Mouse (Mus musculus) midbrain, embryonic 11.5 days (tissue): ENCODE measurements around the gene Hist1h2ad. TPM values are rescaled to one million over a fixed set of nuclear protein-coding genes. Genes with fewer than 3 reads are reported as not detected.
A peak's percentile ranks its signal among the peaks of the same experiment; 100 is the strongest.

Experiments used
- ATAC-seq: fragments of 200-750 bp; cut with Nextera tagmentation; 2 replicates; pipeline ENCODE4 v1.8.0; 2017; ENCODE audit warnings: moderate TSS enrichment, moderate library complexity; ENCODE audit not compliant: low FRiP score
- DNase-seq: peaks from one replicate; pipeline ENCODE4 v3.0.0; 2015; ENCODE audit warnings: low spot score; ENCODE audit errors: missing footprints
- H3K27ac ChIP-seq: fragments of 300-500 bp; sonication (generic); 2 replicates; pipeline ENCODE4 v1.5.1; 2014; ENCODE audit warnings: low read depth, low read length
- H3K27me3 ChIP-seq: fragments of 300-500 bp; sonication (generic); 2 replicates; pipeline ENCODE4 v1.6.1; 2014; ENCODE audit warnings: mild to moderate bottlenecking, low read length, moderate library complexity, mixed read lengths; ENCODE audit not compliant: control insufficient read depth, insufficient read depth
- H3K36me3 ChIP-seq: fragments of 300-500 bp; sonication (generic); 2 replicates; pipeline ENCODE4 v1.6.1; 2014; ENCODE audit warnings: mild to moderate bottlenecking, low read length, moderate library complexity, mixed read lengths; ENCODE audit not compliant: control insufficient read depth, insufficient read depth
- H3K4me1 ChIP-seq: fragments of 300-500 bp; sonication (generic); 2 replicates; pipeline ENCODE4 v1.6.1; 2014; ENCODE audit warnings: low read length; ENCODE audit not compliant: control insufficient read depth, insufficient read depth
- H3K4me2 ChIP-seq: fragments of 300-500 bp; sonication (generic); 2 replicates; pipeline ENCODE4 v1.6.1; 2014; ENCODE audit warnings: mild to moderate bottlenecking, moderate library complexity
- H3K4me3 ChIP-seq: fragments of 300-500 bp; sonication (generic); 2 replicates; pipeline ENCODE4 v1.5.1; 2014; ENCODE audit warnings: low read depth, low read length
- H3K9ac ChIP-seq: fragments of 300-500 bp; sonication (generic); 2 replicates; pipeline ENCODE4 v1.6.1; 2014; ENCODE audit warnings: low read length
- H3K9me3 ChIP-seq: fragments of 300-500 bp; sonication (generic); 2 replicates; pipeline ENCODE4 v1.6.1; 2016; ENCODE audit warnings: low read length; ENCODE audit not compliant: control insufficient read depth
- WGBS: fragments of 180-500 bp; shearing (Covaris S2); extraction: QIAGEN DNeasy Blood & Tissue Kit; methylation state at CpG from one replicate; pipeline ENCODE4 v1.1.7; 2014; 5-methylcytosine and 5-hydroxymethylcytosine counted together
- polyA plus RNA-seq: library from polyadenylated mRNA; unstranded; fragments of >200 nt; fragmentation: Nextera tagmentation; extraction: Ambion mirVana; gene quantifications from 2 replicates; pipeline ENCODE4 v1.2.1, GENCODE M21; 2014

Hist1h2ad gene
- polyA plus RNA-seq, 1 experiment from 2014 or later = 1.9 TPM

DNA sequence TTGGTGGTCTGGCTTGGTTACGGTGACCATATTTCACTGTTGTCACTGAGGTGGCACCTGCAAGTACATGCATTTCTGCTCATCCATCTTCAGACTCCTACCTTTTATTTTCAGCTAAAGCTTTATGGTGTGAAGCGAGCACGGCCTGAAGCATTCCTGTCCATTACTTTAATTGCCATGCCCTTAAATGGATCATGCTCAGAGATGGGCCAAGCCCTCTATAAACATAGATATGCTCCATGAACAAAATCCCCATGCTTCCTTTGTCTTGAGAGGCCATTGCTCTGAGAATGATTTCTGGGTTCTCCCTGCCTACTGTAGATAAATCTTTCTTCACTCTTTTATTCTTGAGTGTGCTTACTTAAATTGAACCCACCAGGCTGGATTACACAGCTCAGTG is 30.3 kb downstream of the Hist1h2ad start:
- DNase-seq = no peak
- Histone ChIP-seq H3K4me3 (no peak overlapping the region), H3K27me3 (no peaks in the 10 kb centered on the region), H3K9ac (no peak overlapping the region), H3K4me1 (no peaks in the 10 kb centered on the region), H3K9me3 (no peaks in the 10 kb centered on the region), H3K36me3 (no peaks in the 10 kb centered on the region), H3K27ac (no peak overlapping the region), H3K4me2 (no peak overlapping the region)
- no peak for ATAC-seq
- WGBS = 93% methylated on average over 3 of the region's 3 CpGs

DNA sequence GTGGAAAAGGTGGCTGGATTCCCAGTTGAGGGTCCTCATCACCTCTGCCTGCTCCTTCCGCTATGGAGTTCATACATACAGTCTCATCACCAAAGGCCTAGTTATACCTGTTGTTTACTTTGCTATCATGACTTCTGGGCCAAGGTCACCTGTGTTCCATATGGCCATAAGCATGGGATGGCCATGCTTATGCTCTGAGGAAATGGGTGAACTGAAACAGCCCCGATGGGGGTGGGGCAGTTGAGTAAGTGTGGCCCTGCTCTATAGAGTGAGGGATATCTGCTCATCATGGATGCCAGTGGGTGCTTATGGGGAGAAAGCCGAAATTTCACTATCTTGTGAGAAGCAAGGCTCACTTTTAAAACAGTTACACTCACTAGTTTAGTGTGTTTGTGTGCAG is 30.9 kb downstream of the Hist1h2ad start:
- WGBS = 95% methylated on average over 3 of the region's 3 CpGs
- no peak for ATAC-seq
- H3K4me2 ChIP-seq = no peak overlapping the region
- H3K27ac ChIP-seq = no peak overlapping the region
- H3K9me3 ChIP-seq = no peaks in the 10 kb centered on the region
- no peaks in the 10 kb centered on the region for H3K27me3 ChIP-seq
- no peaks in the 10 kb centered on the region for H3K4me1 ChIP-seq
- H3K36me3 ChIP-seq = no peaks in the 10 kb centered on the region
- DNase-seq = no peak
- H3K4me3 ChIP-seq = no peak overlapping the region
- no peak overlapping the region for H3K9ac ChIP-seq

DNA sequence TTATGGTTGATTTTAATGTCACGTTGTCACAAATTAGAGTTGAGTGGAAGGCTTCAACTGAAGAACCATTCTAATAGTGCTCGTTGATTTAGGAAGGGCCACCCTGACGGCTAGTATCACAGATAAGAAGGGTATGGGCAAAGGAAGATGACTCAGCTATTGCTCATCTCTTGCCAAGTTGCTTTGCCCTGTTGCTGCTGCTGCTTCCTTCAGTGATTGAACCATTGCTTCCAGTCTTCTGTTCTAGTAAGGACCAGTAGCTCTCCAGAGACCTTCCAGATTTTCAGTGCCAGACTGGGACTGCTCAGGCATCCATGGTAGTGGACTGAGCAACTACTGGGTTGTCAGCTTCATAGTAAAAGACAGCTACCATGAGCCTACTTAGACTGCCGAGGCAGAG is 35.0 kb downstream of the Hist1h2ad start:
- WGBS = 89% methylated on average over 4 of the region's 4 CpGs
- Histone ChIP-seq H3K4me2 (no peak overlapping the region), H3K9ac (no peak overlapping the region), H3K36me3 (no peaks in the 10 kb centered on the region), H3K27me3 (no peaks in the 10 kb centered on the region), H3K27ac (no peak overlapping the region), H3K9me3 (no peaks in the 10 kb centered on the region), H3K4me3 (no peak overlapping the region), H3K4me1 (no peaks in the 10 kb centered on the region)
- no peak for ATAC-seq
- no peak for DNase-seq

DNA sequence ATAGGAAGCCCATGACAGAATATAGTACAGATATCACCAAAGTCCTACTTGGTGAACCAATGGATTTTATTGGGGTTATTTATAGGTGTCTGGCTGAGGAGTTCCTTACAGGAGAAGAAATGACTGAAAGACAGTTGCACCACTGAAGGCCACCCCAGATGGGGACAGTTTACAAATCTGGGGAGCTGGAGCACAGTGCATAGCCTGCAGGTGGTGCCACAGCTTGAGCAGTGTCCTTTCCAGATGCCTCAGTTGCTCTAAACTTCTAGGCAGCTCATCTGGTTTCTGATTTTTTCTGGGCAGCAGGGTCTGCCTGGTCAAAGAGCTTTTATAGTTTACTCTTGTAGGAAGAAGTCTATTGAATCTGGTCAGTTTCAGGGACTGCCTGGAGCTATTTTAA is 35.7 kb downstream of the Hist1h2ad start:
- no peak for DNase-seq
- Histone ChIP-seq H3K4me2 (no peak overlapping the region), H3K27me3 (no peaks in the 10 kb centered on the region), H3K4me3 (no peak overlapping the region), H3K27ac (no peak overlapping the region), H3K9ac (no peak overlapping the region), H3K36me3 (no peaks in the 10 kb centered on the region), H3K9me3 (no peaks in the 10 kb centered on the region), H3K4me1 (no peaks in the 10 kb centered on the region)
- ATAC-seq = no peak

DNA sequence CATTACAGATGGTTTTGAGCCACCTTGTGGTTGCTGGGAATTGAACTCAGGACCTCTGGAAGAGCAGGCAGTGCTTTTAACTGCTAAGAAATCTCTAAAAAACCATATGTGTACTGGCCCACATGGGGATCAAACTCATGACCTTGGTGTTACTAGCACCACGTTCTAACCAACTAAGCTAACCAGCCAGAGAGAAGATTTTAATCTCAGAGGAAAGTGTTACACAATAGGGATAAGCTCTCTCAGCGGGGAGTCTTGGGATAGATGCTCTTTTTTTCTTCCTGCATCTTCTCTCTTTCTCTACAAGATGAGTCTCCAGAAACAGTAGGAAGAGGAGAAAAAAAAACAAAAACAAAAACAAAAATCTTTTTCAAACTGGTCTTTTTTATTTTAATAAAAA is 36.2 kb downstream of the Hist1h2ad start:
- WGBS = 58% methylated on average over 2 of the region's 2 CpGs
- ATAC-seq (no peak), DNase-seq (no peak)

DNA sequence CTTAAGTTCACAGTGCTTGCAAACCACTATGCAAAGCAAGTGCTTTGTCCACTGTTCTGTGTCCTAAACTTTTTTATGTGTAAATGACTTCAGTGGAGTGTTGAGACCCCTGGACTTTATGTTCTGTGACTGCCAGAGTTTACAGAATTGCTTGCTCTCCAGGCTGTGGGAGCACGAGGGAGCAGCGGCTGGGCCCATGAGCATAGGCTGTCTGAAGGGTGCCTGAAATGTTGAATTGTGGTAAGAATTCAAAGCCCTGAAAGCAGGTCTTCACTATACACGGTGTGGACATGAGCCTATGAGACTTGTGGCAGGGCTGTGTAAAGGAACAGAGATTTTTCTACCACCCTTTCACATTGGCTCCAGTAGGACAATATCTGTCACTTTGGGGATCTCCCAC is 37.5 kb downstream of the Hist1h2ad start:
- Histone ChIP-seq H3K9me3 (no peaks in the 10 kb centered on the region), H3K4me3 (no peak overlapping the region), H3K36me3 (no peaks in the 10 kb centered on the region), H3K4me1 (no peaks in the 10 kb centered on the region), H3K4me2 (no peak overlapping the region), H3K27ac (no peak overlapping the region), H3K27me3 (no peaks in the 10 kb centered on the region), H3K9ac (no peak overlapping the region)
- ATAC-seq (no peak), DNase-seq (no peak)
- 85% methylated on average over 3 of the region's 3 CpGs for WGBS

More for the DNA sequence above, 36.2 kb downstream of the Hist1h2ad start:
- H3K4me2 ChIP-seq = no peak overlapping the region
- H3K4me1 ChIP-seq = no peaks in the 10 kb centered on the region
- no peak overlapping the region for H3K9ac ChIP-seq
- H3K4me3 ChIP-seq = no peak overlapping the region
- H3K27me3 ChIP-seq = no peaks in the 10 kb centered on the region
- no peaks in the 10 kb centered on the region for H3K9me3 ChIP-seq
- no peak overlapping the region for H3K27ac ChIP-seq
- H3K36me3 ChIP-seq = no peaks in the 10 kb centered on the region

DNA sequence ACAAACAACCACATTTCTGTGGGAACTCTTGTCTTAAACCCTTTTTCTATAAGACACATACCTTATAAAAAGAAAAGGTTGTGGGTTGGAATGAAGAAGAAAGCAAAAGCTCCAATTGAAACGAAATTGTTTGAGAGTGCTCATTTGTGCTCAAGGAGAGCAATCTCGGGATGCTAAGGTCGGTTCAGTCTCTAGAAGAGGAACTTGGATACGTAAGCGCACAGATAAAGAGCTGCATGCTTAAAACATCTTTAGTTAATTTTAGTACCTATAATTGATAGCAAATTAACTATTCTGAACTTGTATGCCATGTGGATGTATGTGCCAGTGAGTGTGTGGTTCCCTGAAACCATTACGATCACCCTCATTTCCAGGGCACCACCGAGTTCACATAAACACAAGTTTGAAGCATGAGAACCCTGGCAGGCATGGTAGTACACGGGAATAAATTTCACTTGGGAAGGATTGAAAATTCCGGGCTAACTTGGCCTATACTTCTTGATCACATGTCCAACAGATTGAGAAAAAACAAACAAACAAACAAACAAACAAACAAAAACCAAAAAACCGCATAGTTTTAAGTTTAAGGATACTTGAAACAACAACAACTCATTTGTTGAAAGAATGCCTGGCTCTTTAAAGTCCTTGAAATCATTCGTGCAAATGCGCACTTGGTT is 46.0 kb downstream of the Hist1h2ad start:
- no peaks in the 10 kb centered on the region for H3K9me3 ChIP-seq
- peak overlapping the region; percentile 93 for H3K27ac ChIP-seq
- H3K4me2 ChIP-seq = peak overlapping the region; percentile 81
- H3K36me3 ChIP-seq = no peaks in the 10 kb centered on the region
- DNase-seq (no peak), ATAC-seq (no peak)
- H3K27me3 ChIP-seq = no peaks in the 10 kb centered on the region
- peak overlapping the region; percentile 54 for H3K4me3 ChIP-seq
- WGBS = 56% methylated on average over 12 of the region's 12 CpGs
- peak overlapping the region; percentile 89 for H3K9ac ChIP-seq
- H3K4me1 ChIP-seq = peaks cover 8% of the 10 kb centered on the region; the same call in 1 of the 2 replicates

DNA sequence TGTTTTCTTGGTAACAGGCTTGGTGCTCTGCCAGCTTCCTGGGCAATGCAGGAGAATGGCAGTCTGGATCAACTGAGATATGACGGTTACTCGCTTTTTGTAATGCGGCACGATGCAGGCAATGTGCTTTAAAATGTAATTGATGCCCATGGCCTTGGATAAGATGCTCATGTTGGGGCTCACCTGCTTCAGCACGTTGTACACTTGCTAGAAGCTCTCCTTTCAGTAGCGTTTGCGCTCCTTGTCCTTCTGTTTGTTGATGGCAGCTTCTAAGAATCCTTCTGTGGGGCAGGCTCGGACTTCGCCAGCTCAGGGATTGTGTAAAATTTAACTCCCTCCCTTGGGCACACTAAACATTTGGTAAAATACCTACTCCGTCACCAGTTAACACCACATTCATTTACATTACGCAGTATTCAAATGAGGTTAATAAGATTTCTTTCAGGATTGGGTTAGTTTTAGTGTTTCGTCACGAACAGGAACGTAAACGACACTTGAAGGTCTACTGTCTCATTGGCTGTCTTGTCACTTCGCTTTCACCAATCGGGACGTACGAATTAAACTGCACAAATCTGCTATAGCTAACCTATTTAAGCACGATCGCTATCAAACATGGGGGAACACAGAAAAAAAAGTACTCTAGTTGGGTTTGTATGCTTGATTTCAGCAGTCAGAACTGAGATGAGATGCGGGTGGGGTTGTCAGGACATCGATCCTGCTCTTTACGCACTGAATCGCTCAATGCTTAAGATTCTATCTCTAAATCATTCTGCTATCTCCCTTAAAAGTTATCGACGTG is 46.8 kb downstream of the Hist1h2ad start, which contains the start of gene Hist1h2be:
Gene Hist1h2be (minus strand): TSS at position 392 of the 799 bp plus-strand sequence.
- under 1% methylated on average over 27 of the region's 27 CpGs for WGBS

DNA sequence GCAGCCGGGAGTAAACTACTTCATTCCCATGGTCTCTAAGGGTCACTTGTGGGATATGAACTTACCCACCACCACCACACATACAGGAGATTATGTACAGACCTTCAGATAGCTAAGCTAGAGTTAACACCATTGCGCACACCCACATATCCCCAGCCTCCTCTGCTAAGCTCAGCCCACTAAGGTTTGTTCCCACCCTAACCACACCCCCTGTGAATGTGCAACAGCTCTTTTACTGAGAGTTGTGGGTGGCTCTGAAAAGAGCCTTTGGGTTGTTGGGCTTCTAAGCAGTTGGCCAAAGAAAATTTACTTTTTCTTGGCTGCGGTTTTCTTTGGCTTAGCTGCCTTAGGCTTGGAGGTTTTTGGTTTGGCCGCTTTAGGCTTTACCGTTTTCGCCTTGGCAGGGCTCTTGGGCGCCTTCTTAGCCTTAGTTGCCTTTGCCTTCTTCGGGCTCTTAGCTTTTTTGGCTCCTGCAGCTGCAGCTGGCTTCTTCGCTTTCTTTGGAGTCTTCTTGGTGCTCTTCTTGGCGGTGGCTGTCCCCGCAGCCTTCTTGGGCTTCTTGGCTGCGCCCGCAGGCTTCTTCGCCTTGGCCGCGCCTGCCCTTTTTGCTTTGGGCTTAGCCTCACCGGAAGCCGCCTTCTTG is 47.5 kb downstream of the Hist1h2ad start:
- peak overlapping the region; percentile 89 for H3K9ac ChIP-seq
- H3K4me1 ChIP-seq = peaks cover 8% of the 10 kb centered on the region; the same call in 1 of the 2 replicates
- H3K4me2 ChIP-seq = peak overlapping the region; percentile 81
- peak overlapping the region; percentile 93 for H3K27ac ChIP-seq
- no peaks in the 10 kb centered on the region for H3K9me3 ChIP-seq
- 0% methylated on average over 18 of the region's 18 CpGs for WGBS
- H3K27me3 ChIP-seq = no peaks in the 10 kb centered on the region
- H3K36me3 ChIP-seq = no peaks in the 10 kb centered on the region
- ATAC-seq = peak; percentile 83
- H3K4me3 ChIP-seq = peak overlapping the region; percentile 54
- peak; percentile 98 for DNase-seq

More for the DNA sequence above, 46.8 kb downstream of the Hist1h2ad start, which contains the start of gene Hist1h2be:
- Histone ChIP-seq H3K36me3 (no peaks in the 10 kb centered on the region), H3K9ac (peak within 1 kb of the TSS; percentile 89), H3K27me3 (no peaks in the 10 kb centered on the region), H3K9me3 (no peaks in the 10 kb centered on the region), H3K4me1 (peaks cover 8% of the 10 kb centered on the region; the same call in 1 of the 2 replicates), H3K4me2 (peak within 1 kb of the TSS; percentile 81), H3K4me3 (peak within 1 kb of the TSS; percentile 54), H3K27ac (peak within 1 kb of the TSS; percentile 93)
- DNase-seq (peak; percentile 98), ATAC-seq (peak; percentile 82)
